21 mouse cellular contexts compared by ENCODE assay signal in the genomic region with DNA sequence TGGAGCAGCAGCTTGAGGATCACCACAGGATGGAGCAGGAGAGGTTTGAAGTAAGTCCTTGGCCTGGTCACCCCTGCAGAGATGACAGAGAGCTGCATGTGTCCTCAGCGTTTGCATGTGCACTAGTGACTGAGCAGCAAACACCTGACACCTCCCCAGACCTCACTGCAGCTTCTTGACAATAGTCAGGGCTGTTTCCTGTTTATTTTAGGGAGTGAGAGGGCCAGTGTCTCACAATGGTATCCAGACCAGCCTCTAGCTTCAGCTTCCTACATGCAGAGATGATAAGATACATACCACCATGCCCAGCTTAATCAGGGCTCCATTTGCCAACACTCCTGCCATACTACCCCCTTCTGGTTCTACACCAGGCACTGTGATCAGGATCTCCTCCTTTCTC. TPM values are rescaled to one million over a fixed set of nuclear protein-coding genes. Genes with fewer than 3 reads are reported as not detected.
"Had no signal": no experiment of that assay in that cellular context is flagged by ENCODE, and none has a peak within 500 bp of the region (broad histone marks: within the 10 kb centered on the region; RNA-seq: fewer than 3 reads in every experiment).

No protein-coding gene starts in this region.

- ATAC-seq: inflammation-experienced regulatory T-cells, adult 6 months; midbrain, embryonic 15.5 days had no signal

- H3K4me1 ChIP-seq: kidney, embryonic 15.5 days; liver, embryonic 12.5 days; liver, embryonic 15.5 days; midbrain, embryonic 12.5 days; midbrain, embryonic 15.5 days; neural tube, embryonic 12.5 days; neural tube, embryonic 15.5 days had no signal

- H3K9me3 ChIP-seq: kidney, embryonic 15.5 days; limb, embryonic 10.5 days; limb, embryonic 13.5 days; liver, embryonic 12.5 days; liver, embryonic 15.5 days; midbrain, embryonic 12.5 days; midbrain, embryonic 15.5 days; neural tube, embryonic 12.5 days; neural tube, embryonic 15.5 days had no signal

- H3K27me3 ChIP-seq: kidney, embryonic 15.5 days; limb, embryonic 13.5 days; liver, embryonic 12.5 days; liver, embryonic 15.5 days; midbrain, embryonic 12.5 days; midbrain, embryonic 15.5 days; neural tube, embryonic 12.5 days; neural tube, embryonic 15.5 days had no signal

- H3K4me3 ChIP-seq: kidney, embryonic 15.5 days; limb, embryonic 10.5 days; limb, embryonic 13.5 days; liver, embryonic 12.5 days; liver, embryonic 15.5 days; midbrain, embryonic 12.5 days; midbrain, embryonic 15.5 days; neural tube, embryonic 12.5 days; neural tube, embryonic 15.5 days had no signal

- H3K4me2 ChIP-seq: kidney, embryonic 15.5 days; limb, embryonic 13.5 days; liver, embryonic 12.5 days; liver, embryonic 15.5 days; midbrain, embryonic 12.5 days; midbrain, embryonic 15.5 days; neural tube, embryonic 12.5 days; neural tube, embryonic 15.5 days had no signal

- DNase-seq: kidney, adult 11 months; kidney, adult 8-10 months; kidney, postnatal 10 days; lung, adult 2 months; right cerebral cortex, adult 18-20 months; right cerebral cortex, postnatal 14 days; right cerebral cortex, postnatal 4 days; thymus, adult 2 months; thymus, postnatal 14 days; thymus, postnatal 4 days had no signal

- H3K9ac ChIP-seq: kidney, embryonic 15.5 days; limb, embryonic 13.5 days; liver, embryonic 12.5 days; liver, embryonic 15.5 days; midbrain, embryonic 12.5 days; midbrain, embryonic 15.5 days; neural tube, embryonic 12.5 days; neural tube, embryonic 15.5 days had no signal

- H3K27ac ChIP-seq: kidney, embryonic 15.5 days; limb, embryonic 10.5 days; limb, embryonic 13.5 days; liver, embryonic 12.5 days; liver, embryonic 15.5 days; midbrain, embryonic 12.5 days; midbrain, embryonic 15.5 days; neural tube, embryonic 12.5 days; neural tube, embryonic 15.5 days; stomach, postnatal 0 days had no signal

RNA-seq across cellular contexts. Expression of a gene that starts 44.1 kb away (rescaled TPM):
- polyA plus RNA-seq: thymus, adult 2 months had no signal
